Mouse (Mus musculus) embryonic fibroblast, embryonic 13.5 days (primary cell): ENCODE data around the gene Ptch2. TPM values are rescaled to one million over a fixed set of nuclear protein-coding genes. Genes with fewer than 3 reads are reported as not detected.

Source experiments
- H3K27ac ChIP-seq: 2 replicates; pipeline ENCODE4 v1.5.1; 2012; ENCODE audit warnings: low read length, control low read depth, inconsistent platforms; ENCODE audit not compliant: insufficient read depth
- H3K4me1 ChIP-seq: 2 replicates; pipeline ENCODE4 v1.6.1; 2011; ENCODE audit warnings: low read length; ENCODE audit not compliant: control insufficient read depth, insufficient read depth
- H3K4me3 ChIP-seq: 2 replicates; pipeline ENCODE4 v1.5.1; 2011; ENCODE audit warnings: mild to moderate bottlenecking, control low read depth, low read length; ENCODE audit not compliant: insufficient read depth
- CTCF ChIP-seq: IDR thresholded peaks from 2 replicates; pipeline ENCODE4 v1.5.1; 2011; ENCODE audit warnings: mild to moderate bottlenecking, control low read depth, low read length, moderate library complexity, borderline replicate concordance; ENCODE audit not compliant: insufficient read depth
- POLR2A ChIP-seq: IDR thresholded peaks from 2 replicates; pipeline ENCODE4 v1.6.1; 2011; ENCODE audit warnings: low read depth, mild to moderate bottlenecking, control low read depth, low read length, moderate library complexity
- polyA plus RNA-seq: library from polyadenylated mRNA; stranded (reverse); fragments of >200 nt; gene quantifications from 2 replicates; pipeline ENCODE4 v1.2.4, GENCODE M21; 2011; ENCODE audit warnings: low read depth; ENCODE audit not compliant: missing spikeins, insufficient read length

Gene Ptch2
- polyA plus RNA-seq, 1 experiment = not detected

DNA sequence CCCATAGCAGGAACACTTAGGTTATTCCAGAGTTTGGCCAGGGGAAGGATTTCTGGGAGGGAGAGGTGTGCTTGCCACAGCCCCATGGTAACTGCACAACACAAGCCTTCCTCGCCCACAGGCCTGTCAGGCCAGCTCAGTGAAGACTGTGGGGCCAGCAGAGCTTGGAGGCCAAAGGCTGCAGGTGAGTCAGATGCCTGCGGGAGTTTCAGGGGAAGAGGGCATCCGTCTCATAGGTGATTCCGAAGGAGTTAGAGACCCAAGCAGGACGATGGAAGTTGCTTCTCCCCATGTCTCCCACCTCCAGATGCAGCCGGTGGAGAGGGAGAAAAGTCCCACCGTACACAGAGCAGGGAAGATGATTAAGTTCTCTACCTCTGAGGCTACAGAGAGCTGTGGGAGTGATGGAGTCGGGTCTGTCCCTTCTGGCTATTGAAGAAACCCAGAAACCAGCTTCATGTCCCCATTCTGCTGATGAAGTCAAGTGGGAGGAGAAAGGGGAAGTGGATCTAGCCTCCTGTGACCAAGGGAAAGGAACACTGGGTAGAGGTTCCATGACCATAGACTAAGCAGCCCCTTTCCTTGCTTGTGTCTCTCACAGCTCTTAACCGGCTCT, 30.9 kb downstream of the Ptch2 start, which contains the start of gene Tctex1d4:
Gene Tctex1d4 (plus strand): TSS at position 120 of the 616 bp plus-strand sequence.
- Histone ChIP-seq H3K4me1 (peaks cover 20% of the 10 kb centered on the region), H3K4me3 (no peak within 1 kb of the TSS), H3K27ac (peak within 1 kb of the TSS; percentile 100)
- TF ChIP-seq CTCF (no peak), POLR2A (no peak)

DNA sequence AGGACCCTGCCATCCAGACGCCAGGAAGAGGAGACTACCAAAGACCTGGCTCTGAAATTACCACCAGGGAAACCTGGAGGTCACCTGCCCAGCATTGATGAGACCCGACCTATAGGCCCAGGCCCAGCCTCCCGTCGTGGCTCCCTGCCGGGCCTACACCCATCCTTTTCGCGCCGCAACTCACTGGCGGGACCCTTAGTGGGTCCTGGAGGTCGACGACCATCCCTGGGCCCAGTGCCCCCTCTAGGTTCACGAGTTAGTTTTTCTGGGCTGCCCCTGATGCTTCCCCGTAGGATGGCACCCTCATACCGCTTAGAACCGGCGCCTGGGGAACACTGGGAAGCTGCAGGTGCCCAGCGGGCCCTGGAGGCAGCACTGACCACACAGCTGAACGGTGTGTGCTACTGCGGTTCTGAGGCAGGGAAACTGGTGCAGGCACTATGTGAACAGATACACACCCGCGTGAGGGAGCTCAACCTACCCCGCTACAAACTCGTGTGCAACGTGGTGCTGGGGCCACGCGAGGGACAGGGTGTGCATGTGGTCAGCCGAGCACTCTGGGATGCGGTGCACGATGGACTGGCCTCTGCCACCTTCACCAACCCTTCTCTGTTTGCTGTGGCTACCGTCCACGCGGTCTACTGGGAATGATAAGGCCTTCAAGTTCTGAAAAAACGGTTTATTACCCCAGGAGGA, 32.3 kb downstream of the Ptch2 start:
- Histone ChIP-seq H3K4me1 (peaks cover 26% of the 10 kb centered on the region), H3K27ac (no peak overlapping the region), H3K4me3 (no peak overlapping the region)
- TF ChIP-seq CTCF (no peak), POLR2A (no peak)

GRCm38 (mm10) chr4:117130790-117131189, 34.9 kb downstream of the Ptch2 start:
- Histone ChIP-seq H3K27ac (no peak overlapping the region), H3K4me3 (no peak overlapping the region), H3K4me1 (peaks cover 22% of the 10 kb centered on the region)
- no peak for TF ChIP-seq CTCF
- no peak for TF ChIP-seq POLR2A

GRCm38 (mm10) chr4:117131198-117131597, 35.3 kb downstream of the Ptch2 start:
- TF ChIP-seq CTCF (no peak), POLR2A (no peak)
- Histone ChIP-seq H3K4me3 (no peak overlapping the region), H3K4me1 (peaks cover 21% of the 10 kb centered on the region), H3K27ac (no peak overlapping the region)

DNA sequence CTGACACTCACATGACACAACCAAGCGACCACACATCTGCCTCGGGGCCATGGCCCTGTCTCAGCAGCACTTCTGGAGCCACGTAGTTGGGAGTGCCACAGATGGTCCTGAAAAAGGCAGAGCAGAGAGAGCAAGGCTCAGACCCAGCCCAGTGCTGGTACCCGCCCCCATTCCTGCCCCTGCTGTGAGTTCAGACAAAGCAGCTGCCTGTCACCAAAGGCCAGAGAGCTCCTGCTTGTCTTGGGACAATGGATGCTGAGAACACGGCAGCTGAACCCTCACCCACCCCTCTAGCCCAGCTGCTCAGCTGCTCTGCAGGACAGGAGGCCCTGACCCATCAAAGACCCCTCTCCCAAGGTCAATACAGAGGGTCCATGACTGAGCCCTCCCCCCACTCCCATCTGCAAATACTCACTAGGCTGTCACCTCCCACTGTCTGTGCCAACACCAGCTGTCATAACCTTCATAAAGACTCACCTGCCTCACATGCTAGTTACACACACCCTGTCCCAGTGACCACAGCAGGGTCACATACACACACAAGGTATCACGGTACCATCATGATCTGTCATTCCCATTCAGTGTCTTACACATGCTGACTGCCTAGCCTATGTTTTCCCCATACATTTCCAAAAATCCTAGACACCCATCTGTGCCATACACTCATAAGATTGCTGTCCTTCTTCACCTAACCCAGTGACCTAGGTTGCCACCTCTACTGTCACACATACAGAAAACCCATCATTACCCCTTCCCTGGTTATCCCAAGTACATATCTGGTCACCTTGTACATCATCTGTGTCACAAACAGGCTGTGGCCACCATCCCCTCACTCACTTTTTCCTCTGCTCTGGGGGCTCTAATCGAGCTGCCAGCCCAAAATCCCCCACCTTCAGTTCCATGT, 36.3 kb downstream of the Ptch2 start:
- TF ChIP-seq POLR2A = peak; percentile 39; the same call in 1 of the 2 replicates
- no peak for TF ChIP-seq CTCF
- Histone ChIP-seq H3K4me1 (peaks cover 13% of the 10 kb centered on the region), H3K27ac (no peak overlapping the region), H3K4me3 (peak overlapping the region; percentile 75)

- TF ChIP-seq CTCF (no peak), POLR2A (no peak)
- no peak overlapping the region for H3K27ac ChIP-seq
- peak overlapping the region; percentile 75 for H3K4me3 ChIP-seq
- H3K4me1 ChIP-seq = peaks cover 12% of the 10 kb centered on the region
These were observed 36.9 kb downstream of the Ptch2 start for GRCm38 (mm10) chr4:117132794-117133143.

DNA sequence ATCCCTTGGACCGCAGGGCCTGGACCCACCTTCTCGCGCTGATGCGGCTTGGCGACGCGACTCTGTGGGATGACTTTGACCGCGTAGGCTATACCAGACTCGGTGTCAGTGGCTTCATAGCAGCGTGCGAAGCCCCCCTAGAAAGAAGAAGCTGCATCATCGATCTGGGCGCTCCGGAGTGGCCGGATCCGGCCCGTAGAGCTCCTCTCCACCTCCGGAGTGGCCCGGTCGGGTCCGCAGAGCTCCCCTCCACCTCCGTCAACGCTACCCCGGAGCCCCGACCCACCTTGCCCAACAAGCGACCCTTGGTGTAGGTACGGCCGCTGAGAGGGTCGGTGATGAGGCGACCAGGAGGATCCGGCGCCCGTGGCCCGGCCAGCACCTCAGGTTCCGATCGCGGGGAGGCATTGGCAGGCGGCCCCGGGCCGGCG, 37.5 kb downstream of the Ptch2 start:
- TF ChIP-seq CTCF (no peak), POLR2A (no peak)

GRCm38 (mm10) chr4:117133817-117134600, 38.1 kb downstream of the Ptch2 start, which contains the start of gene Plk3:
Gene Plk3 (minus strand): TSS chr4:117133963.
- H3K27ac ChIP-seq = no peak within 1 kb of the TSS
- H3K4me1 ChIP-seq = peaks cover 12% of the 10 kb centered on the region
- TF ChIP-seq POLR2A (peak; percentile 94), CTCF (no peak)
- H3K4me3 ChIP-seq = peak within 1 kb of the TSS; percentile 75

More for the DNA sequence above, 37.5 kb downstream of the Ptch2 start:
- H3K27ac ChIP-seq = no peak overlapping the region
- H3K4me3 ChIP-seq = peak overlapping the region; percentile 75
- peaks cover 12% of the 10 kb centered on the region for H3K4me1 ChIP-seq

- TF ChIP-seq CTCF (no peak), POLR2A (no peak)
- no peak overlapping the region for H3K4me3 ChIP-seq
- peaks cover 12% of the 10 kb centered on the region for H3K4me1 ChIP-seq
- H3K27ac ChIP-seq = no peak overlapping the region
These were observed 38.7 kb downstream of the Ptch2 start for GRCm38 (mm10) chr4:117134601-117134995.
